ENCODE assay signal across 33 mouse cellular contexts in genomic region chr9:70973286-70973685, GRCm38 (mm10). TPM values are rescaled to one million over a fixed set of nuclear protein-coding genes. Genes with fewer than 3 reads are reported as not detected.
DNase-seq lines count a peak whose midpoint lies in the region; ATAC-seq and TF ChIP-seq lines count a peak whose summit lies in the region.
"Had no signal": no experiment of that assay in that cellular context is flagged by ENCODE, and none has a peak within 500 bp of the region (broad histone marks: within the 10 kb centered on the region; RNA-seq: fewer than 3 reads in every experiment).

No protein-coding gene starts in this region.

- no peaks in the 10 kb centered on the region for H3K79me2 ChIP-seq in liver, adult 2 months (ENCODE audit: control insufficient read depth, insufficient read depth, low read length)

- no peaks in the 10 kb centered on the region for H3K27me3 ChIP-seq in kidney, adult 2 months (replicated peaks; ENCODE audit: control insufficient read depth, insufficient read depth, low read length)
- no peaks in the 10 kb centered on the region for H3K27me3 ChIP-seq in liver, adult 2 months (ENCODE audit: control insufficient read depth, insufficient read depth, low read length)
- H3K27me3 ChIP-seq in liver, postnatal 0 days (ENCODE audit: insufficient read depth, low read length): no peaks in the 10 kb centered on the region
- H3K27me3 ChIP-seq: CH12.LX; embryonic facial prominence, embryonic 13.5 days; forebrain, embryonic 12.5 days; forebrain, embryonic 15.5 days; heart, embryonic 12.5 days; heart, embryonic 15.5 days; hindbrain, embryonic 13.5 days; Patski had no signal

- TF ChIP-seq POLR2A in kidney, adult 2 months (IDR thresholded peaks at IDR 0.05; ENCODE audit: low read depth, low read length): no peak
- TF ChIP-seq POLR2A in liver, adult 2 months (IDR thresholded peaks at IDR 0.05; ENCODE audit: extremely low read depth, insufficient read depth, low read length): no peak

- peaks cover 3% of the 10 kb centered on the region; the same call in 1 of the 2 replicates for H3K4me1 ChIP-seq in kidney, adult 2 months (ENCODE audit: control insufficient read depth, insufficient read depth, low read length)
- peaks cover 8% of the 10 kb centered on the region for H3K4me1 ChIP-seq in liver, adult 2 months (ENCODE audit: control insufficient read depth, insufficient read depth, low read length)
- H3K4me1 ChIP-seq in liver, postnatal 0 days (ENCODE audit: insufficient read depth): peaks cover 3% of the 10 kb centered on the region
- H3K4me1 ChIP-seq: embryonic facial prominence, embryonic 10.5 days; embryonic facial prominence, embryonic 13.5 days; forebrain, embryonic 12.5 days; forebrain, embryonic 15.5 days; heart, embryonic 12.5 days; heart, embryonic 15.5 days; hindbrain, embryonic 10.5 days; hindbrain, embryonic 13.5 days had no signal

- no peak for ATAC-seq in liver, postnatal 0 days
- ATAC-seq: forebrain, embryonic 15.5 days; hindbrain, embryonic 16.5 days; inflammation-experienced regulatory T-cells, adult 6 months; Patski had no signal

- TF ChIP-seq EP300 in liver, postnatal 0 days (IDR thresholded peaks at IDR 0.05; ENCODE audit: low read depth): no peak

- no peak overlapping the region for H3K4me3 ChIP-seq in kidney, adult 2 months (ENCODE audit: insufficient read depth, low read depth, low read length)
- no peak overlapping the region for H3K4me3 ChIP-seq in liver, adult 2 months (ENCODE audit: insufficient read depth, low read depth, low read length)
- H3K4me3 ChIP-seq in liver, postnatal 0 days (ENCODE audit: low read depth, low read length): no peak overlapping the region
- H3K4me3 ChIP-seq: embryonic facial prominence, embryonic 10.5 days; embryonic facial prominence, embryonic 13.5 days; erythroblast, embryonic 14.5 days; forebrain, embryonic 12.5 days; forebrain, embryonic 15.5 days; heart, embryonic 12.5 days; heart, embryonic 15.5 days; hindbrain, embryonic 10.5 days; hindbrain, embryonic 13.5 days had no signal

- no peak overlapping the region for H3K9ac ChIP-seq in liver, adult 2 months (ENCODE audit: low read depth, low read length)
- H3K9ac ChIP-seq in liver, postnatal 0 days (replicated peaks): no peak overlapping the region
- H3K9ac ChIP-seq: embryonic facial prominence, embryonic 13.5 days; forebrain, embryonic 12.5 days; forebrain, embryonic 15.5 days; heart, embryonic 12.5 days; heart, embryonic 15.5 days; hindbrain, embryonic 13.5 days had no signal

- no peak overlapping the region for H3K27ac ChIP-seq in kidney, adult 2 months (ENCODE audit: insufficient read depth, low read depth, low read length)
- H3K27ac ChIP-seq in liver, adult 2 months (replicated peaks; ENCODE audit: insufficient read depth, low read depth, low read length): no peak overlapping the region
- no peak overlapping the region for H3K27ac ChIP-seq in liver, postnatal 0 days (ENCODE audit: low read depth)
- H3K27ac ChIP-seq: embryonic facial prominence, embryonic 10.5 days; embryonic facial prominence, embryonic 13.5 days; forebrain, embryonic 12.5 days; forebrain, embryonic 15.5 days; heart, embryonic 15.5 days; hindbrain, embryonic 10.5 days; hindbrain, embryonic 13.5 days had no signal

- intact Hi-C loops in gastrocnemius, postnatal 14 days (cut with DNase I; ENCODE audit: low total_unique reads): no loop called here

- H3K36me3 ChIP-seq in kidney, adult 2 months (ENCODE audit: control insufficient read depth, insufficient read depth, low read length): no peaks in the 10 kb centered on the region
- no peaks in the 10 kb centered on the region for H3K36me3 ChIP-seq in liver, adult 2 months (ENCODE audit: control insufficient read depth, insufficient read depth, low read length)
- H3K36me3 ChIP-seq in liver, postnatal 0 days (replicated peaks; ENCODE audit: insufficient read depth, low read length): no peaks in the 10 kb centered on the region
- H3K36me3 ChIP-seq: embryonic facial prominence, embryonic 10.5 days; embryonic facial prominence, embryonic 13.5 days; forebrain, embryonic 12.5 days; forebrain, embryonic 15.5 days; G1E; heart, embryonic 12.5 days; heart, embryonic 15.5 days; hindbrain, embryonic 10.5 days; hindbrain, embryonic 13.5 days had no signal

- no peak overlapping the region for H3K4me2 ChIP-seq in liver, postnatal 0 days (ENCODE audit: low read depth, low read length)
- H3K4me2 ChIP-seq: embryonic facial prominence, embryonic 13.5 days; forebrain, embryonic 12.5 days; forebrain, embryonic 15.5 days; heart, embryonic 12.5 days; heart, embryonic 15.5 days; hindbrain, embryonic 13.5 days had no signal

- DNase-seq in kidney, adult 2 months: peak; percentile 60
- no peak for DNase-seq in kidney, adult 18-20 months
- peak; percentile 61 for DNase-seq in liver, adult 2 months (ENCODE audit: extremely low read depth, low read depth, low spot score)
- DNase-seq in liver, postnatal 0 days: no peak
- peak; percentile 7 for DNase-seq in yolk sac, embryonic 10.5 days (ENCODE audit: low spot score)
- DNase-seq in gastrocnemius, postnatal 14 days: no peak
- DNase-seq: adrenal gland, postnatal 10 days; B cell, adult 2 months; cerebellum, adult 11 months; cerebellum, adult 2 months; cerebellum, postnatal 10 days; cerebellum, postnatal 36 days; embryo, embryonic 11 days; gastrocnemius, postnatal 10 days; heart, adult 18-20 months; heart, postnatal 10 days; heart, postnatal 36 days had no signal

- no peak for TF ChIP-seq CTCF in kidney, adult 2 months (conservative IDR thresholded peaks at IDR 0.05; ENCODE audit: insufficient read depth, insufficient read length, low read depth, low read length)
- TF ChIP-seq CTCF in liver, adult 2 months (IDR thresholded peaks at IDR 0.05; ENCODE audit: low read depth, low read length): no peak
- TF ChIP-seq CTCF in liver, postnatal 0 days (IDR thresholded peaks at IDR 0.05; ENCODE audit: low read depth): no peak

- no peaks in the 10 kb centered on the region for H3K9me3 ChIP-seq in liver, postnatal 0 days (ENCODE audit: low read length)
- H3K9me3 ChIP-seq: embryonic facial prominence, embryonic 10.5 days; embryonic facial prominence, embryonic 13.5 days; forebrain, embryonic 12.5 days; forebrain, embryonic 15.5 days; G1E; heart, embryonic 12.5 days; heart, embryonic 15.5 days; hindbrain, embryonic 10.5 days; hindbrain, embryonic 13.5 days had no signal

RNA-seq across cellular contexts. Expression of gene Lipc, which starts 21.3 kb away (rescaled TPM):
- polyA plus RNA-seq in kidney, adult 2 months (2012; rRNA removed): 0.58 TPM in 2 replicates
- total RNA-seq in liver, adult 2 months (2014; rRNA removed): 232 and 384 TPM in 2 replicates
- 204 and 210 TPM in 2 replicates for polyA plus RNA-seq in liver, adult 2 months (2012; rRNA removed)
- 104 and 108 TPM in 2 replicates for polyA plus RNA-seq in liver, postnatal 0 days (2015; fragmentation: Nextera tagmentation; extraction: Ambion mirVana)
- not detected for total RNA-seq in gastrocnemius, postnatal 14 days (2021)
- total RNA-seq: adrenal gland, adult 18-20 months; gastrocnemius, adult 18-20 months; heart, postnatal 36 days had no signal
- polyA plus RNA-seq: embryonic facial prominence, embryonic 10.5 days; forebrain, embryonic 12.5 days; forebrain, embryonic 15.5 days; G1E; hindbrain, embryonic 10.5 days; hindbrain, embryonic 13.5 days; inflammation-experienced regulatory T-cells, adult 6 months had no signal

Comparison
In these comparisons a context has a peak if more than half of its experiments do, and no peak if none do; other contexts are left out.
1. DNase-seq: peak in kidney, adult 2 months (single experiment), liver, adult 2 months (single experiment) and yolk sac, embryonic 10.5 days (single experiment); none in kidney, adult 18-20 months (single experiment), liver, postnatal 0 days (single experiment) and gastrocnemius, postnatal 14 days (single experiment).
2. RNA of gene Lipc, which starts 21.3 kb away (polyA plus RNA-seq): 204 to 210 TPM in liver, adult 2 months and 104 to 108 TPM in liver, postnatal 0 days; 0.58 TPM in kidney, adult 2 months; every median in the first group is over 10 times any median in the second.